Comparison of ENCODE assay signal across 13 mouse cellular contexts in genomic region chr15:49492836-49493235, GRCm38 (mm10).
DNase-seq lines count a peak whose midpoint lies in the region; ATAC-seq and TF ChIP-seq lines count a peak whose summit lies in the region.
"Had no signal": no experiment of that assay in that cellular context is flagged by ENCODE, and none has a peak within 500 bp of the region (broad histone marks: within the 10 kb centered on the region; RNA-seq: fewer than 3 reads in every experiment).

No protein-coding gene starts in this region.

- H3K27me3 ChIP-seq in hindbrain, postnatal 0 days (ENCODE audit: insufficient read depth, low read length): no peaks in the 10 kb centered on the region
- no peaks in the 10 kb centered on the region for H3K27me3 ChIP-seq in hindbrain, embryonic 13.5 days
- H3K27me3 ChIP-seq: limb, embryonic 15.5 days; lung, embryonic 15.5 days had no signal

- TF ChIP-seq CTCF in hindbrain, postnatal 0 days (IDR thresholded peaks at IDR 0.05; ENCODE audit: low read depth): peak; percentile 31

- DNase-seq in hindbrain, postnatal 0 days (ENCODE audit: low spot score): no peak
- DNase-seq in 416B (ENCODE audit: low read depth) (peak; percentile 4), ES-CJ7 (ENCODE audit: low read depth, low spot score) (peak; percentile 51)
- DNase-seq in embryo, embryonic 11 days: peak; percentile 31
- DNase-seq in right cerebral cortex, postnatal 4 days: no peak
- DNase-seq in right cerebral cortex, postnatal 10 days (ENCODE audit: low spot score in 2 of 2): no peak
- DNase-seq: kidney, postnatal 10 days had no signal

- 42% methylated on average over 2 of the region's 2 CpGs for WGBS in hindbrain, postnatal 0 days
- 52% methylated on average over 2 of the region's 2 CpGs for WGBS in hindbrain, embryonic 13.5 days

- no peak overlapping the region for H3K27ac ChIP-seq in hindbrain, postnatal 0 days
- no peak overlapping the region for H3K27ac ChIP-seq in hindbrain, embryonic 13.5 days
- H3K27ac ChIP-seq: heart, embryonic 10.5 days; limb, embryonic 15.5 days; lung, embryonic 15.5 days had no signal

- H3K9me3 ChIP-seq in hindbrain, postnatal 0 days (ENCODE audit: low read length): no peaks in the 10 kb centered on the region
- H3K9me3 ChIP-seq in hindbrain, embryonic 13.5 days: no peaks in the 10 kb centered on the region
- H3K9me3 ChIP-seq: G1E; heart, embryonic 10.5 days; limb, embryonic 15.5 days; lung, embryonic 15.5 days had no signal

- H3K36me3 ChIP-seq in hindbrain, postnatal 0 days (ENCODE audit: insufficient read depth, low read length): no peaks in the 10 kb centered on the region
- H3K36me3 ChIP-seq in hindbrain, embryonic 13.5 days: no peaks in the 10 kb centered on the region
- H3K36me3 ChIP-seq: G1E; heart, embryonic 10.5 days; limb, embryonic 15.5 days; lung, embryonic 15.5 days had no signal

- no peak overlapping the region for H3K4me3 ChIP-seq in hindbrain, postnatal 0 days (ENCODE audit: low read length)
- H3K4me3 ChIP-seq in hindbrain, embryonic 13.5 days: no peak overlapping the region
- H3K4me3 ChIP-seq: heart, embryonic 10.5 days; limb, embryonic 15.5 days; lung, embryonic 15.5 days had no signal

- H3K9ac ChIP-seq in hindbrain, postnatal 0 days (replicated peaks; ENCODE audit: low read length): no peak overlapping the region
- H3K9ac ChIP-seq in hindbrain, embryonic 13.5 days: no peak overlapping the region
- H3K9ac ChIP-seq: limb, embryonic 15.5 days; lung, embryonic 15.5 days had no signal

- H3K4me1 ChIP-seq in hindbrain, postnatal 0 days (ENCODE audit: insufficient read depth, low read length): no peaks in the 10 kb centered on the region
- no peaks in the 10 kb centered on the region for H3K4me1 ChIP-seq in hindbrain, embryonic 13.5 days (replicated peaks)
- H3K4me1 ChIP-seq: heart, embryonic 10.5 days; limb, embryonic 15.5 days; lung, embryonic 15.5 days had no signal

- no peak overlapping the region for H3K4me2 ChIP-seq in hindbrain, postnatal 0 days (ENCODE audit: low read depth, low read length)
- H3K4me2 ChIP-seq in hindbrain, embryonic 13.5 days: no peak overlapping the region
- H3K4me2 ChIP-seq: limb, embryonic 15.5 days; lung, embryonic 15.5 days had no signal

- ATAC-seq in hindbrain, postnatal 0 days: no peak
- ATAC-seq in hindbrain, embryonic 13.5 days (ENCODE audit: low FRiP score): no peak
- ATAC-seq: hindbrain, embryonic 16.5 days had no signal

Comparison
In these comparisons a context has a peak if more than half of its experiments do, and no peak if none do; other contexts are left out.
1. DNase-seq: peak in 416B (single experiment), ES-CJ7 (single experiment) and embryo, embryonic 11 days (single experiment); none in hindbrain, postnatal 0 days (single experiment), right cerebral cortex, postnatal 4 days (single experiment) and right cerebral cortex, postnatal 10 days (0 of 2).